Mouse (Mus musculus) heart, adult 2 months (tissue): ENCODE data around the gene Rhbdl1. TPM values are rescaled to one million over a fixed set of nuclear protein-coding genes. Genes with fewer than 3 reads are reported as not detected.

Source experiments
- DNase-seq, 2 experiments: peaks; one replicate each; pipeline ENCODE4 v3.0.0; 2021
- H3K27ac ChIP-seq: fragments of 200-600 bp; 2 replicates; pipeline ENCODE4 v1.8.1; 2022
- H3K27me3 ChIP-seq: fragments of 200-500 bp; 2 replicates; pipeline ENCODE4 v1.6.1; 2012; ENCODE audit warnings: mild to moderate bottlenecking, low read length, inconsistent platforms, mixed read lengths; ENCODE audit not compliant: control insufficient read depth, insufficient read depth
- H3K36me3 ChIP-seq: fragments of 200-500 bp; 2 replicates; pipeline ENCODE4 v1.6.1; 2012; ENCODE audit warnings: low read length, inconsistent platforms; ENCODE audit not compliant: control insufficient read depth, insufficient read depth
- H3K4me1 ChIP-seq: fragments of 200-500 bp; 2 replicates; pipeline ENCODE4 v1.6.1; 2011; ENCODE audit warnings: low read length; ENCODE audit not compliant: control insufficient read depth, insufficient read depth
- H3K4me3 ChIP-seq: fragments of 200-600 bp; 2 replicates; pipeline ENCODE4 v1.8.1; 2022
- H3K79me2 ChIP-seq: fragments of 200-500 bp; replicated peaks from 2 replicates; pipeline ENCODE4 v1.6.1; 2012; ENCODE audit warnings: mild to moderate bottlenecking, inconsistent platforms, low read length, moderate library complexity, mixed read lengths; ENCODE audit not compliant: control insufficient read depth, insufficient read depth
- H3K9ac ChIP-seq: fragments of 200-500 bp; 2 replicates; pipeline ENCODE4 v1.6.1; 2012; ENCODE audit warnings: low read depth, mild to moderate bottlenecking, control low read depth, inconsistent platforms, low read length, mixed read lengths
- CTCF ChIP-seq: fragments of 200-600 bp; IDR thresholded peaks from 2 replicates; pipeline ENCODE4 v1.8.1; 2022; ENCODE audit warnings: antibody characterized with exemption, mild to moderate bottlenecking, moderate library complexity
- EP300 ChIP-seq: fragments of 200-500 bp; IDR thresholded peaks from 2 replicates; pipeline ENCODE4 v1.6.1; 2011; ENCODE audit warnings: low read depth, low read length, control low read depth; ENCODE audit not compliant: insufficient read depth
- POLR2A ChIP-seq: fragments of 200-500 bp; IDR thresholded peaks from 2 replicates; pipeline ENCODE4 v1.6.1; 2011; ENCODE audit warnings: mild to moderate bottlenecking, low read depth, low read length, control low read depth; ENCODE audit not compliant: insufficient read depth
- WGBS: fragments of 180-500 bp; shearing (Covaris S2); methylation state at CpG from one replicate; pipeline ENCODE4 v1.1.7; 2018; 5-methylcytosine and 5-hydroxymethylcytosine counted together
- intact Hi-C: fragments of 180-260 bp; cut with DNase I; formaldehyde crosslinking; loops from one replicate; pipeline ENCODE4 v1.15.1; 2025
- polyA plus RNA-seq: library from polyadenylated mRNA; depleted of rRNA; stranded (reverse); fragments of >200 nt; gene quantifications from 2 replicates; pipeline ENCODE4 v1.2.3, GENCODE M21; 2012
- total RNA-seq, 2 experiments: library from RNA; stranded (reverse); gene quantifications; 2 replicates each; pipeline ENCODE4 v1.2.3; 2021

Gene Rhbdl1
- total and polyA plus RNA-seq, 3 experiments = 0.55 to 4.9 (median 0.82) TPM

- Histone ChIP-seq H3K79me2 (no peaks in the 10 kb centered on the region), H3K4me3 (peak overlapping the region; percentile 96), H3K27ac (peak overlapping the region; percentile 95), H3K27me3 (no peaks in the 10 kb centered on the region), H3K9ac (peak overlapping the region; percentile 93), H3K36me3 (no peaks in the 10 kb centered on the region), H3K4me1 (peaks cover 8% of the 10 kb centered on the region)
- under 1% methylated on average over 38 of the region's 38 CpGs for WGBS
- no peak for DNase-seq
- TF ChIP-seq CTCF (no peak), POLR2A (no peak), EP300 (no peak)
- intact Hi-C loops = no loop called here
These were observed 6.7 kb upstream of the Rhbdl1 start for GRCm38 (mm10) chr17:25843636-25844395.

- no peak overlapping the region; the same call in 1 of the 2 replicates for H3K9ac ChIP-seq
- intact Hi-C loops = no loop called here
These were observed 6.0 kb upstream of the Rhbdl1 start for GRCm38 (mm10) chr17:25843122-25843521.

GRCm38 (mm10) chr17:25842509-25842908 is 5.4 kb upstream of the Rhbdl1 start:
- intact Hi-C loops = no loop called here
- Histone ChIP-seq H3K36me3 (no peaks in the 10 kb centered on the region), H3K27ac (no peak overlapping the region), H3K4me1 (peaks cover 11% of the 10 kb centered on the region), H3K9ac (no peak overlapping the region), H3K27me3 (no peaks in the 10 kb centered on the region), H3K4me3 (no peak overlapping the region), H3K79me2 (no peaks in the 10 kb centered on the region)
- TF ChIP-seq CTCF (no peak), EP300 (no peak), POLR2A (no peak)
- 68% methylated on average over 3 of the region's 3 CpGs for WGBS
- no peak for DNase-seq

More at GRCm38 (mm10) chr17:25843122-25843521, 6.0 kb upstream of the Rhbdl1 start:
- no peak for TF ChIP-seq EP300
- TF ChIP-seq CTCF = no peak
- no peak for TF ChIP-seq POLR2A
- Histone ChIP-seq H3K36me3 (no peaks in the 10 kb centered on the region), H3K79me2 (no peaks in the 10 kb centered on the region), H3K4me3 (peak overlapping the region; percentile 23; the same call in 1 of the 2 replicates), H3K27ac (no peak overlapping the region), H3K4me1 (peaks cover 8% of the 10 kb centered on the region), H3K27me3 (no peaks in the 10 kb centered on the region)
- 76% methylated on average over 4 of the region's 4 CpGs for WGBS
- no peak for DNase-seq

GRCm38 (mm10) chr17:25841117-25841880 is 4.2 kb upstream of the Rhbdl1 start, which contains the start of gene Gm20683:
Gm20683 (minus strand) TSS chr17:25841763.
- no peaks in the 10 kb centered on the region for H3K79me2 ChIP-seq
- 91% methylated on average over 22 of the region's 22 CpGs for WGBS
- TF ChIP-seq POLR2A (no peak), EP300 (no peak), CTCF (no peak)

GRCm38 (mm10) chr17:25840519-25840918 is 3.4 kb upstream of the Rhbdl1 start:
- H3K27me3 ChIP-seq = no peaks in the 10 kb centered on the region
- 94% methylated on average over 6 of the region's 6 CpGs for WGBS
- no peak for TF ChIP-seq POLR2A
- TF ChIP-seq CTCF = no peak
- no peak for TF ChIP-seq EP300
- no peak for DNase-seq
- no peaks in the 10 kb centered on the region for H3K79me2 ChIP-seq
- no peak overlapping the region for H3K27ac ChIP-seq
- no peak overlapping the region for H3K4me3 ChIP-seq
- H3K9ac ChIP-seq = no peak overlapping the region
- H3K36me3 ChIP-seq = no peaks in the 10 kb centered on the region
- intact Hi-C loops = no loop called here
- H3K4me1 ChIP-seq = peaks cover 18% of the 10 kb centered on the region

More at GRCm38 (mm10) chr17:25841117-25841880, 4.2 kb upstream of the Rhbdl1 start, which contains the start of gene Gm20683:
- Histone ChIP-seq H3K4me3 (no peak within 1 kb of the TSS), H3K27ac (no peak within 1 kb of the TSS), H3K27me3 (no peaks in the 10 kb centered on the region), H3K4me1 (peaks cover 14% of the 10 kb centered on the region), H3K36me3 (no peaks in the 10 kb centered on the region), H3K9ac (no peak within 1 kb of the TSS)
- intact Hi-C loops = no loop called here
- no peak for DNase-seq
